Mouse (Mus musculus): Measurements from ENCODE around the gene Cradd.

Cradd gene

DNA sequence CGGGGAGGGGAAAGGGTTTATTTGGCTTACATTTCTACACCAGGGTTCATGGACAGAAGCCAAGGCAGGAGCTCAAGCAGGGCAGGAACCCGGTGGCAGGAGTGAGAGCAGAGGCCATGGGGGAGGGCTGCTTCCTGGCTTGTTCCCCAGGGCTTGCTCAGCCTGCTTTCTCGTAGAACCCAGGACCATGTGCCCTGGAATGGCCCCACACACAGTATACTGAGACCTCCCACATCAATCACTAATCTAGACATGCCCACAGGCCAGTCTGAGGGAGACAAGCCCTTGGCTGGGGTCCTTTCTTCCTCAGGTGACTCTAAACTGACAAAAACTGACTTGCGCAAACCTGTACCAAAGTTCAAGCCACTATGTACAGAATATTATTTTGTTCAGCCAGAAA is 19.7 kb downstream of the Cradd start:
- DNase-seq (ENCODE audit: low read depth), result no peak

DNA sequence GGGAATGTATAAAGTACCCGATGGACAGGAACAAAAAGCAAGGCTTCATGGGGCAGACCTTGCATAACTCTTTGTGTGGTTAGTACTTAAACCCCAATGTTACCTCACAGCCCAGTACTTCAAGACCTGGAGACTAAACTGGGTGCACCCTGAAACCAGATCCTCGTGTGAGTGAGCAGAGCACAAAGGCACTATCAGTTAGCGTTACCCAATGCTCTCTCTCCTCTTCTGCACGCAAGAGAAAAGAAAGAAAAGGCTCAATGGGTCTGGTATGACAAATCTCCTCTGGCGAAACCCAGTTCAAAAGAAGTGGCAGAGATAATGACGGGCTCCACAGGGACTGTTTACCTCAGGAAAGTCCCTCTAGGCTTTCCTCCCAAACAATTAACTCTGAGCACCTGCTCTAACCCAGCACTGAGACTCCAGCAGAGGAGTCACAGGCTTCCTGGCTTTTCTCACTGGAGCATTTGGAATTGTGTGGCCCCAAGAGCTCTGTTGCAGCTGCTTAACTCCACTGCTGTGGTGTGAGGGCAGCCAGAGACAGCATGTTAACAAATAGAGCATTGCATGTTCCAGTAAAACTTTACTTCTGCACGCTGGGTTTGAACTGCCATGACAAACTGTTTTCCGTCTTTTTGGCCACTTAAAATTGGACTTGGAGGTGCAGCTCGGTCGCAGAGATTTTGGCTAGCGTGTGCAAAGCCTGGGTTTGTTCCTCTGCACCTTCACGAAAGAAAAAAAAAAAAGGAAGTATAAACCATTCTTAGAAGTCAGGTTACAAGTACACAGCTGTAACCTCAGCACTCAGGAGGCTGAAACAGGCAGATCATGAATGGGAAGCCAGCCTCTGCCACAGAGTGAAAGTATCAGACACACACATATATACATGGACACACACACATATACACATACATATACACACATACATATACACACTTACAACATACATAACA is 21.4 kb downstream of the Cradd start:
- DNase-seq (ENCODE audit: low read depth), result peak; percentile 81

DNA sequence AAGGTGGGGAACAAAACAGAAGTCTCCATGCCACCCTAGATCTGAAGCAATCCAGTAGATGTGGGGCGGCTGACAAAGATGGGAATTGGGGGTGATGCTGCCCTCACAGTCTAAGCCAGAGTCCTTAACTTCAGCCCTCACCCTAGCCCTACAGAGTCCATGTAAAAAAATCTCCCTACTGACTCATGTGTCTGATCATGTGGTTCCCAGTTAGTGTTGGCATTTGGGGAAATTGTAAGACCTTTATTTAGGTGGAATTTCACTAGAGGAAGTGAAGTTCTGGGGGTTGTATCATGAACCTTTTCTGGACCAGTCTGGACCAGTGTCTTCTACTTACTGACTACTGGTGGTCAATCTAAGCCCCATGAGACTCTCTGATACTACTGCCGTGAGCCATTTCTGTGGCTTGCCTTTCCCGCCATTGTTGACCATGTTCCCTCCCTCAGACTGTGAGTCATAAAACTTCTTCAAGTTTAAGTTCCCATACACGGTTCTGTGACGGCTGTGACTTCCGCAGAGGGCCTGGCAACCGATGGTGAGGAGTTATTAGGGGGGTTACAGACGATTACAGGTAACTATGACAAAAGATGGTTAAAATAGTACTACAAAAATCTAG is 23.6 kb downstream of the Cradd start:
- peak; percentile 60 for DNase-seq (ENCODE audit: low read depth)

DNA sequence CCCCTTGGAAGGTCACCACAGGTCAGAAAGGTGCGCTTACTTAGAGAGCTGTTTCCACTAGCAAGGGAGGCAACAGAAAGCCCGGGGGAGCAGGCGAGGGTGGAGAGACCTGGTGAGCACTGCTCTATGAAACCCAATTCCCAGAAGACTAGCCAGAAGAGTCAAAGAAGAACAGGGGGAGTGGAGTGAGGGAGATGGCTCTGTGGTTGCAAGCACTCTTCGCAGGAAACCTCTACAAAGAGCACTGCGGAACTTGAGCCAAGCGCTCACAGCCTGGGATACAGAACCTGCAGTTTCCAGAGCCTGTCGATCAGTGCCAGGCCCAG is 24.2 kb downstream of the Cradd start:
- DNase-seq (ENCODE audit: low read depth), result no peak

DNA sequence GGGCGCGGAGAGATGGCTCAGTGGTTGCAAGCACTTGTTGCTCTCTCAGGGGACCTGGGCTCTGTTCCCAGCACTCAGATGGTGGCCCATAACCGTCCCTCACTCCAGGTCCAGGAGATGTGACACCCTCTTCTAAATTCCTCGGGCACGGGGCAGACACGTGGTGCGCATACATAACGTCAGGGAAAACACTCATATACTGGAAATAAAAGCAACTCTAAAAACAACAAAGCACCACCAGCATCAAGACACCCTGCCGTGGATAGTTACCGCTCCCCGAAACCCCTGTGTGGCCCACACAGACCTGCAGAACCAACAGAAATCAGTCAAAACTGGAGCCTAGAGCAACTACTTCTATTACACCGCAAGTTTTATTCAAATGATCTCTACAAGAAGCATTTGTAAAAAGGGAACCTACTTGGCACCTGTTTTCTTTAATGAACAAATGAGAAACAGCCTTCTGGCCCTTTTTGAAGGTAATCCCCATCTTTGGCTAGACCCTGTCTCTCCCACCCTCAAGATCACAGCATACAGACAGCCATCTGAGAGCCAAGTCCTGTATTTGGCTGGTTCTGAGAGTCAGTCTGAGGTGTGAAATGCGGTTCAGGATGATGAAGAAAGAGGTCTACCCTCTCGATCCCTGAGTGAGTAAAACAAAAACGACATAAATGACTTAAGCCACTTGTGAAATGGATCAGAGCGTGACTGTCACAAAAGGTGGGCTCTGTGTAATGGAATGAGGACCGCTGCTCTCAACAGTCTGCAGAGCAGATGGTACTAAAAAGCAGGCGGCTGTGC is 24.7 kb downstream of the Cradd start:
- no peak for DNase-seq (ENCODE audit: low read depth)

DNA sequence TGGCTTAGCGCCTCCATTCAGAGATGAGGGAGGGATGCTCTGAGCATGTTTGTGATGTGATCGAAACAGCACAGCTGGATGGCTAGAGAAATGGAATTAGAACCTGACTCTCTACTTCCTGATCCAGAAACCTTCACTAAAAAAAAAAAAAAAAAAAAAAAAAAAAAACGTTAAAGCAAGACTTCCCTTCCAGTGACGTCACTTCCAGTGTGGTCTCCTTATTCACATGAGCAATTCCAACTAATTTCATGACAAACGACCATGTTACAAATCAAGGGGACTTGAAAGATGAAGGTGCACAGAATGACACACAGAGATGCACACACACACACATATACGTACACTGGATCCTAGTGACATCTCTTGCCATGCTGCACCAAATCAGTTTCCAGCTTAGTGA is 25.4 kb downstream of the Cradd start:
- DNase-seq (ENCODE audit: low read depth), result no peak

DNA sequence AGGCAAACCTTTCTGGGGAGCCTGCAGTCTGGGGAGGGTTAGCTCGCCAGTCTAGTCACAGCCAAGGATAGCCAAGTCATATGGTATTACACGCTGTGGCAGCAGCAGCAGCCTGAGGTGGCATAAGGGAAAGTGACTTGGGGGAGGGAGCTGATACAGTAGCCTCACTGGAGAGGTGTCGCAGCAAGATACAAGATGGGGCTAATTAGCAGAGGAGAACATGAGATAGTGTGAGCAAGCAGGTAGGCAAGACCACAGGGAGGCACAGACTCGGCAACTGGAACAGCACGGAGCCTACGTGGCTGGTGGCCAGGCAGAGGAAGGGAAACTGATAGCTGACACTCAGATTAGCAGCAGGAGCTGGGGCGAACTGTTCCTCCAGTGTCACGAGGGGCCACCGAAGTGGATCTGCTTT is 26.2 kb downstream of the Cradd start:
- no peak for DNase-seq (ENCODE audit: low read depth)

DNA sequence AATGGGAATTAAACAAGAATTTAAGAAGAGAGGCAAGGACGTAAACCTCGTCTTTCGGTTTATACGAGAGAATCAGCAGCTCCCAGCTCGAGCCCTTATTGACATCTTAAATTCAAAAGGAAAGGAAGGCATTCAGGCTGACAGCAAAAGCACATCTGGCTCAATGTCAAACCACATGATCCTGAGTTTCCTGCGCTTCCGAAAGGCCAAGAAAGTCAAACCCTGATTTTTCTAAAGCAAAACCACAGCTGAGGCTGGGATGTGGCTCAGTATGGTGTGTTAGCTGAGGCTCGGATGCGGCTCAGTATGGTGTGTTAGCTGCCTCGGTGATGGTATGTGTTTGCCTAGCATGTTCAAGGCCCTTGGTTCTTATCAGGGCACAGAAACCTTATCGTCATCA is 26.9 kb downstream of the Cradd start:
- peak; percentile 15 for DNase-seq (ENCODE audit: low read depth)

DNA sequence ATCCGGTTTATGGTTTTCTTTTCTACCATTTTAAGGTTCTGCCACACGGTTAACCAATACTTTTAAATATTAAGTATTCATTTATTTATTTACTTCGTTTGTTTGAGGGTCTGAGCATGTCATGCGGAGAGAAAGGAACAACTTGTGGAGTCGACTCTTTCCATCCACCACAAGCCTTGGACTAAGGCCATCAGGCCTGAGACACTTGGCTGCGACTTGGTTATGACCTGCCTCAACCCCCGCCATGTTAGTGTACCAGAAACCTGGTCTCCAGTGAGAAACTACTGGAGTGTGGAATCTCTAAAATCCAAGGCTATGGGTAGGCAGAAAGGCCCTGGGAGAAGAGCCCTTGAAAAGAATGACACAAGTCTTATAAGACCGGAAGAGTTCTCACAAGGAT is 30.7 kb downstream of the Cradd start:
- DNase-seq (ENCODE audit: low read depth), result no peak

DNA sequence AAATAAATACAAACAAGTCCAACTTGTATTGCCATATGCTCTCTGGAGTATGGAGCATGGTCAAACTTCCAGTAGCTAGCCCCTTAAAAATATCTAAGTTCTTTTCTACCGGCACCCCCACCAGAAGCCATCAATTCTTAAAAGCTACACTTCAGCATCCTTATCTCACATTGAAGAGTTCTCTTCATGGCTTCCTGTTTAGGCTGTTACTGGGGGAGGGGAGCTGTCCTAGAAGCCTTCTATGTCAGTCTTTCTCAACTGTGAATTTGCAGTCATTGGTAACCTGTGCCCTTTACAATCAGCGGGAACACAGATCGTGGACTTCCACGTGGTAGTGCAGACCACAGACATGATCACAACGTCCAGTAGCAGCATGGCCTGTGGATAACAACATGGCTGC is 31.7 kb downstream of the Cradd start:
- DNase-seq (ENCODE audit: low read depth), result no peak

DNA sequence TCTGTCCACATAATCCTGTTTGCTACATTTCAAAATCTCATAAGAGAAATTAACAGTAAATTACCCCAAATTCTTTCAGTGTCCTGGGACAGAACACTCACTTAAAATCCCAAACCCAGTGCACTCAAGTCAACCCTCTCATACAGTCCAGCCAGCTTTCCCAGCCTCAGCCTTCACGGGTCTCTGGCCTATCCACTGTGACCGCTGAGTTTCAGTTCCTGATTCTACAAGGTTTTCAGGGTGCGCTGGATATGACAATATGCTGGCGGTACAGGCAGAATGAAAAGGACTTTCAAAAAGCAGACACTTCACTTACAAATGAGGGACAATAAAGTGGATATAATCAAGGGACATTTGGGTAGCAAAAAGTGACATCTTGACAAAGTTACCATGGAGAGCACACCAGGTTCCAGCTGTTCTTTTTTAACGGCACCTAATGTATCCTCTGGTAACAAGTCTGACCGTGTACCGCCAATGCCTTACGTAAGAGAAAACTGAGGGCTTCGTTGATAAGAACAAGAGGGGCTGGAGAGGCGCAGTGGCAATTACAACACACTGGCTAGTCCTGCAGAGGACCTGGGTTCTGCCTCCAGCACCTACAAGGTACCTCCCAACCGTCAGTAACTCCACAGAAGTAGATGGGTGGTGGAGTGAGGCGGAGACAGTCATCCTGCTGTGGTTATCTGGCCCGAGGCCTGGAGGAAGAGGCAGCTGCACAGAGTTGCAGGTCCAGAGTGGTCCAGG is 32.6 kb downstream of the Cradd start:
- DNase-seq (ENCODE audit: low read depth), result no peak

DNA sequence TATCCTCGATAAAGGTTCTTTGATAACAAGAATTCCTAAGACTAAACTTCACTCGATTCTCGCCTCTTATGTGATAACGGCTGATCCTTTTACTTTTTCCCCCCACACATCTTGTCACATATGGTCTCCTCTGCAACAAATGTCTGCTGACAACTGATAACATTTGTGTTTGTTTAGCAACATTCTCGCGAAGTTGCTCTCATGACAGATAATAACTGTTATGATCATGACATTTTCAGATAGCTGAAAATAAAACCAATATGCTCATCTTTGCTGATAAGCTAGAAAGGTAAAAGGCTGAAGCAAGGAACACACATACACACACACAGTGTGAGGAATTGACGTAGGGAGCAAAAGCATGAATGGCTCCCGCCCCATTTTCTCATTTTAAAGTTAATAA is 34.1 kb downstream of the Cradd start:
- no peak for DNase-seq (ENCODE audit: low read depth)

DNA sequence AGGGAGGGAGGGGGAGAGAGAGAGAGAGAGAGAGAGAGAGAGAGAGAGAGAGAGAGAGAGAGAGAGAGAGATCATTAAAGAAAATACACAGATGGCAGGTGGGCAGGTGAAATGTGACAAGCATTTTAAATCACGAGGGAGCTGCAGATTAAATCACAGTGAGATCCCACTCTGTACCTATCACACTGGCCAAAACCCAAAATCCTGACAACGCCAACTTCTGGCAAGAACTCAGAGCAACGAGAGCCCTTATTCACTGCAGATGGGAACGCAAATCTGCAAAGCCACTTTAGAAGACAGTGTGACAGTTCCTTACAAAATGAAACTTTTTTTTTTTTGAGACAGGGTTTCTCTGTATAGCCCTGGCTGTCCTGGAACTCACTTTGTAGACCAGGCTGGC is 35.7 kb downstream of the Cradd start:
- no peak for DNase-seq (ENCODE audit: low read depth)

DNA sequence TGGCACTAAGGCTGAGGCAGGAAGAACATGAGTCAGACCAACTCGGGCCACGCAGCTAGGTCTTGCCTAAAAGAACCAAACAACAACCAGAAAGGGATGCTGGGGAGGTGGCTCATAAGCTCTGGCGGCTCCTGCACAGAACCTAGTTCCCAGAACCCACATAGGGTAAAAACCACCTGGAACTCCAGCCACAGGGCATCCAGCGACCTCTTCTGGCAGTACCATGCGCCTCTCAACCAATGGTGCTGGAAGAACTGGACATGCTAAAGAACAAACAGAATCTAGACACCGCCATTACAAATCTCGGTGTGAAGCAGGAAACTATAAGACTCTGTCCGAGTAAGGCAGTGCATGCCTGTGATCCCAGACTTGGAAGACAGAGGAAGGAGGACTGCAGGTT is 36.6 kb downstream of the Cradd start:
- DNase-seq (ENCODE audit: low read depth), result peak; percentile 11

DNA sequence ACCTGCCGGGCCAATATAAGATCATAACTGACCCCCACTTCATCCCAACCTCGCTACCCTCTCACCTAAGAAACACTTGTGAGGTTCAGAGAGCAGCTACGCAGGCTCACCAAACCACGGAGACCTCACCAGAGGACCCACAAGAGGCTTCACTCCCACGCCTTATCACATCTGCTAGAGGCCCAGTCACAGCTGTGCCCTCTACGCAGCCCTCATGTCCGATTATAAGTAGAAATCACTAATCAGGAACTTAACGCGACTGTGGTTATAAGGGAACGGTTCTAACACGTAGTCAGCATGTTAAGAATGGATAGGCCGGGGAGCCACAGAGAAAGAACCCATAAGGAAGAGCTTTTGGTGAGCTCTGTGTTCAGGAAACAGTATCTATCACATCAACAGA is 40.5 kb downstream of the Cradd start:
- DNase-seq (ENCODE audit: low read depth), result no peak

DNA sequence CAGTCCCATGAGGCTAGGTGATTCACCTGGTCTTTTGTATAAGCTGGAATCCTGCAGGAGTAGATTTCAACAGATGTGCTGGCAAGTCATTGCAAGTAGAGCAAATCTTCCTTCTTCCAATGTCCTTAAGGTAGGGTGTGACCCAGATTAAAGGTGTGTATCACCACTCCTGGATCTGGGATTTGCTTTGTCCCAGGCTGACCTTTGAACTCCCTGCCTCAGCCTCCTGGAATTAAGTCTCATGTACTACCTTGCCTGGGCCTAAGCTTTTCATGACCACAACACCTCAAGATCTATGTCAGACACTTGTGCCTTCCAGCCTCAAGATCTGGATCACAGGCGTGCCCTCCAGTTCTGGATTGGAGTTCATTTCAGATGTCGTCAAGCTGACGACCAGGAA is 41.9 kb downstream of the Cradd start:
- no peak for DNase-seq (ENCODE audit: low read depth)

DNA sequence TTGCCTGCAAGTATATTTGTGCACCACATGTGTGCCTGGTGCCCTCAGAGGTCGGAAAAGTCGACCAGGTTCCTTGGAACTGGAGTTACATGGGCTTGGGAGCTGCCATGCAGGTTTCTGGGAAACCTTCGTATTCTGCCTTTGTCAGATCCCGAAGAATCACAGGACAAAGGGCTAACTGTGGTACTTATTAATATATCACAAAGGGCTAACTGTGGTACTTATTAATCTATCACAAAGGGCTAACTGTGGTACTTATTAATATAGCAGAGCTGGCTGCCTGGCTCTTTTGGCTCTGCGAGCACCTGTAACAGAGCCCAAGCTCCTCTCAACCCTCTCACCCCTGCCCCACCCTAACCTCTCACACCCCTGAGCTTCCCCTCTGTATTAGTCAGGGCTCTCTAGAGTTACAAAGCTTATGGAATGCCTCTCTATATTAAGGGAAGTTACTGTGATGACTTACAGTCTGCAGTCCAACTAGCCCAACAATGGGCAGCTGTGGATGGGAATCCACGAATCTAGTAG is 42.4 kb downstream of the Cradd start:
- no peak for DNase-seq (ENCODE audit: low read depth)

DNA sequence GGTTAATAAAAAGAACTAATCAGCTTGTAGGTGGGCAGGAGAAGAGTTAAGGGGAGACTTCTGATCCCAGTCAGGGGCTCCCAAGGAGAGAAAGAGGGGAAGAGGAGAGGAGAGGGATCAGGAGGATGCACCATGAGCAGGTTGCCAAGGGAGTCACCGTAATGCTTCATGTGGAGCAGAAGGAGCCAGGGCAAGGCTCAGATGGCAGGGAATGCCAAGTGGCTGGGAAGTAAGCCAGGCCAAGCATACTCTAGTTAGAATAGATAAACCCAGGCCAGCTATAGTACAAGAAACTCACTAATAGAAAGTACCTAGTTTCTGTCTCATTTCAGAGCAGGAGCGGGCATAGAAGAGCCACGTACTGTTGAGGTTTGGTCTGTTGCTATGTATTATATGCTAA is 43.6 kb downstream of the Cradd start:
- no peak for DNase-seq (ENCODE audit: low read depth)

DNA sequence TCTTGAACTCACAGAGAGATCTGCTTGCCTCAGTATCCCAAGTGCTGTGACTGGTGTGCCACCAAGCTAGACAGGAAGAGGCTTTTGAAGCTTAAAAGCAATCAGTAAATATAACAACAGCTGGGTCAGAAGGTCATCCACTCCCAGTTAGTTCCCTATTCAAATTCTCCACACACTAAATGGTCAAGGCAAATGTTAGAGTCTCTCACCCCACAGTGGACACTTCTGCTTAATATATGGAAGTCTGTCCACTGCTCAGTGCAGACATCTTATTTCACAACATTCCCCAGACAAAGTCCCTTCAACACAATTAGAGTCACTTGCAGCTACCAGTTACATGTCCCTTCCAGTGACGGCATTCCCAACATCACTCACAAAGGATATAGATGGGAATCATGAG is 44.5 kb downstream of the Cradd start:
- no peak for DNase-seq (ENCODE audit: low read depth)

DNA sequence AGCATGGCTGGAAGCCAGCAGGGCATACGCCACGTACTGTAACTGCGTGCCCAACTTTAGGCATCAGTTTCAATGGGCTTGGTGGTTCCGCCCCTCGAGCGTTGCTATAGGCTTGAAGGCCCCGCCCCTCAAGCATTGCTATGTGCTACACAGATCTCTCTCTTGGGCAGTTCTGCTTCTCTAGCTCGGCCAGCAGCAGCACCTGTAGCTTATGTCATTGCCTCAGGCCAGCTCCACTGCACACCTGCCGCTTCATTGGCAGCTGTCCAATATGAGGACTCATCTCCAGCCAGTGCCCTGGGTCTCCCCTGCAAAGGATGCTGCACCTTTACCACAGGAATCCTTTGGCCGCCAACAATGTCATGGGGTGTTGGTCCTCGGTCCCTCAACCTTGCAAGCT is 45.8 kb downstream of the Cradd start:
- no peak for DNase-seq (ENCODE audit: low read depth)

DNA sequence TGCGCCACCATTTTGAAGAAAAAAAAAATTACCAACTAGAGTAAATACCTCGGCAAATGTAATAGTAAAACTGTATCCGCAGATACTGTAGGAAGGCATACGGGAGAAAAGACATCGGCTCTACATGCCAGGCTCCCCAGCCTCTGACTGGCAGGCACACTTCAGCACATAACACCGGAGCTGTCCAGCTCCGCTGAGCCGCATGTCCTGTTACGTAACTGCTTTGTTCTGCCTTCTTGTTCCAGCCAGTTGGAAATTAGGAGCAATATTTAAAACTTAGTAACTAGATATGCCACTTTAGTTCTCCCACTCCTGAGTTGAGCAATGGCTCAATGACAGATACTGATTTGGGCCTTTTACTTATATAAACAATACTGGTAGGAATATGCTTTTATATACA is 48.4 kb downstream of the Cradd start:
- no peak for DNase-seq (ENCODE audit: low read depth)

DNA sequence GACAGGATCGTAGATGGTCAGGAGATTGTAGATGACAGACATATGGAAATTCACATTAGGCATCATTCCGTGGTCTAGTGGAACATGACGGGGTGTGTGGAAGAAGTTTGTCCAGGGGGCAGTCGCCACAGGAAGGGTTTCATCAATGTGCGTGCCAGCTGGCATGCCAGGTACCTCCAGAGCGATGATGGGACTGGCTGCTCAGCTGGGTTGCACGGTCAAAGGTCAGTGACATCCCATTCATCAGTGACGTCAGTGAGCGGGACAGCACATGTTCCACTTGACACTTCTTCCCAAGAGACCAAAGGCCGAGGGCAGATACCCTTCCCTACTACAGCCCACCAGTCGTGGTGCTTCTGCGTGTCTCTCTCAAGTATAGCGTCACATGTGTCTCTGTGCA is 50.7 kb downstream of the Cradd start:
- DNase-seq (ENCODE audit: low read depth), result no peak

All from 416B (cell line).